Mouse (Mus musculus): ENCODE results near the gene Cfap46. TPM values are rescaled to one million over a fixed set of nuclear protein-coding genes. Genes with fewer than 3 reads are reported as not detected.
A peak's percentile ranks its signal among the peaks of the same experiment; 100 is the strongest.

The Cfap46 gene
- polyA plus RNA-seq, 1 experiment: 1.0 TPM

GRCm38 (mm10) chr7:139610328-139610727 is 73.3 kb downstream of the Cfap46 start:
- Histone ChIP-seq H3K36me3 (ENCODE audit: control insufficient read depth, insufficient read depth, low read length, poor library complexity, severe bottlenecking) (no peaks in the 10 kb centered on the region), H3K4me3 (ENCODE audit: low read depth, low read length) (no peak overlapping the region), H3K27me3 (ENCODE audit: control insufficient read depth, insufficient read depth, low read length, poor library complexity, severe bottlenecking) (no peaks in the 10 kb centered on the region), H3K27ac (ENCODE audit: insufficient read depth, low read length) (no peak overlapping the region), H3K9me3 (replicated peaks; ENCODE audit: control insufficient read depth, insufficient read depth, low read length, poor library complexity, severe bottlenecking) (no peaks in the 10 kb centered on the region), H3K4me1 (ENCODE audit: control insufficient read depth, insufficient read depth, low read length) (no peaks in the 10 kb centered on the region), H3K9ac (ENCODE audit: low read depth, poor library complexity, severe bottlenecking) (no peak overlapping the region)
- no peak for TF ChIP-seq EP300 (IDR thresholded peaks at IDR 0.05; ENCODE audit: insufficient read depth, low read depth, low read length)
- TF ChIP-seq CTCF (IDR thresholded peaks at IDR 0.05; ENCODE audit: low read depth, low read length): no peak
- no peak for TF ChIP-seq POLR2A (IDR thresholded peaks at IDR 0.05; ENCODE audit: insufficient read depth, low read length)

DNA sequence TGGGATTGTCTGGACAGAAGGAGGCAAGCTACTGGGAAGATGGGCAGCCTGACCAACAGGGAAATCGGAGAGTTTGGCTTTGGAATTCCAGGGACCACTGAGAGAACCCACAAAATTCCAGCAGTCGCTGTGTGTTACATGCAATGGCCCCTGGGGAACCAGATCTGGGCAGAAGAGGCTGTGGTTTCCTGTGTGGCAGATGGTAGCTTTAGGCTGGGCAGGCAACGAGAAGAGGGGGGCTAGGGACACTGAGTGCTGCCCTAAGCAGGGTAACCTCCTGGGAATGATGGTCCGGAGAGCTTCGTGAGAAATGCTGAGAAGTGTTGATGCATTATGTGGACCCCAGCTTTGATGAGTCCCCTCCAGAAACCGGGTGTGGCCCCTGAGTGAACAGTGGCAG is 87.8 kb downstream of the Cfap46 start:
- peaks cover 8% of the 10 kb centered on the region for H3K4me1 ChIP-seq (ENCODE audit: control insufficient read depth, insufficient read depth, low read length)
- no peak overlapping the region for H3K4me3 ChIP-seq (ENCODE audit: low read depth, low read length)
- H3K36me3 ChIP-seq (ENCODE audit: control insufficient read depth, insufficient read depth, low read length, poor library complexity, severe bottlenecking): no peaks in the 10 kb centered on the region
- H3K9ac ChIP-seq (ENCODE audit: low read depth, poor library complexity, severe bottlenecking): no peak overlapping the region
- H3K27me3 ChIP-seq (ENCODE audit: control insufficient read depth, insufficient read depth, low read length, poor library complexity, severe bottlenecking): no peaks in the 10 kb centered on the region
- H3K27ac ChIP-seq (ENCODE audit: insufficient read depth, low read length): no peak overlapping the region
- no peaks in the 10 kb centered on the region for H3K9me3 ChIP-seq (replicated peaks; ENCODE audit: control insufficient read depth, insufficient read depth, low read length, poor library complexity, severe bottlenecking)
- TF ChIP-seq CTCF (IDR thresholded peaks at IDR 0.05; ENCODE audit: low read depth, low read length) (no peak), EP300 (IDR thresholded peaks at IDR 0.05; ENCODE audit: insufficient read depth, low read depth, low read length) (no peak), POLR2A (IDR thresholded peaks at IDR 0.05; ENCODE audit: insufficient read depth, low read length) (no peak)

GRCm38 (mm10) chr7:139595311-139595710 is 88.3 kb downstream of the Cfap46 start:
- no peaks in the 10 kb centered on the region for H3K27me3 ChIP-seq (ENCODE audit: control insufficient read depth, insufficient read depth, low read length, poor library complexity, severe bottlenecking)
- no peak overlapping the region for H3K27ac ChIP-seq (ENCODE audit: insufficient read depth, low read length)
- TF ChIP-seq EP300 (IDR thresholded peaks at IDR 0.05; ENCODE audit: insufficient read depth, low read depth, low read length) (no peak), POLR2A (IDR thresholded peaks at IDR 0.05; ENCODE audit: insufficient read depth, low read length) (no peak), CTCF (IDR thresholded peaks at IDR 0.05; ENCODE audit: low read depth, low read length) (no peak)
- H3K9ac ChIP-seq (ENCODE audit: low read depth, poor library complexity, severe bottlenecking): no peak overlapping the region
- no peak overlapping the region for H3K4me3 ChIP-seq (ENCODE audit: low read depth, low read length)
- H3K9me3 ChIP-seq (replicated peaks; ENCODE audit: control insufficient read depth, insufficient read depth, low read length, poor library complexity, severe bottlenecking): no peaks in the 10 kb centered on the region
- peaks cover 8% of the 10 kb centered on the region for H3K4me1 ChIP-seq (ENCODE audit: control insufficient read depth, insufficient read depth, low read length)
- no peaks in the 10 kb centered on the region for H3K36me3 ChIP-seq (ENCODE audit: control insufficient read depth, insufficient read depth, low read length, poor library complexity, severe bottlenecking)

DNA sequence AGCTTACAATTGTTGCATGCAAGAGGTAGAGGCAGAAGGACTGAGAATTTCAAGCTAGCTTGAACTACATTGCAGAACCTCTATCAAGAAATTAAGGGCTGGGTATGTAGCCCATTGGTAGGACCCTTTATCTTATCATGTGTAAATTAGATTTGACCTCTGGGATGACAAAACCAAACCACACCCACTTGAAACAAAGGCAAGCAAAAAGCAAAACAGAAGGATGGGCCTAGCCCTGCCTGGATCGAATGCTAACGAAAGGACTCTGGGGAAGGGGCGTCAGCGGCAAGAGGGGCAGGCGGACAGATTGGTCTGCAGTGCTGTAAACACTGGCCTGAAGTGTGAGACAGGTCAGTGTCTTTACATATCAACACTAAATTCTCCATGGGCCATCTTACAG is 92.3 kb downstream of the Cfap46 start:
- no peak for TF ChIP-seq POLR2A (IDR thresholded peaks at IDR 0.05; ENCODE audit: insufficient read depth, low read length)
- TF ChIP-seq CTCF (IDR thresholded peaks at IDR 0.05; ENCODE audit: low read depth, low read length): no peak
- TF ChIP-seq EP300 (IDR thresholded peaks at IDR 0.05; ENCODE audit: insufficient read depth, low read depth, low read length): peak; percentile 28; the same call in 1 of the 2 replicates
- Histone ChIP-seq H3K9ac (ENCODE audit: low read depth, poor library complexity, severe bottlenecking) (no peak overlapping the region), H3K4me1 (ENCODE audit: control insufficient read depth, insufficient read depth, low read length) (peaks cover 8% of the 10 kb centered on the region), H3K36me3 (ENCODE audit: control insufficient read depth, insufficient read depth, low read length, poor library complexity, severe bottlenecking) (no peaks in the 10 kb centered on the region), H3K9me3 (replicated peaks; ENCODE audit: control insufficient read depth, insufficient read depth, low read length, poor library complexity, severe bottlenecking) (no peaks in the 10 kb centered on the region), H3K4me3 (ENCODE audit: low read depth, low read length) (no peak overlapping the region), H3K27ac (ENCODE audit: insufficient read depth, low read length) (no peak overlapping the region), H3K27me3 (ENCODE audit: control insufficient read depth, insufficient read depth, low read length, poor library complexity, severe bottlenecking) (no peaks in the 10 kb centered on the region)

DNA sequence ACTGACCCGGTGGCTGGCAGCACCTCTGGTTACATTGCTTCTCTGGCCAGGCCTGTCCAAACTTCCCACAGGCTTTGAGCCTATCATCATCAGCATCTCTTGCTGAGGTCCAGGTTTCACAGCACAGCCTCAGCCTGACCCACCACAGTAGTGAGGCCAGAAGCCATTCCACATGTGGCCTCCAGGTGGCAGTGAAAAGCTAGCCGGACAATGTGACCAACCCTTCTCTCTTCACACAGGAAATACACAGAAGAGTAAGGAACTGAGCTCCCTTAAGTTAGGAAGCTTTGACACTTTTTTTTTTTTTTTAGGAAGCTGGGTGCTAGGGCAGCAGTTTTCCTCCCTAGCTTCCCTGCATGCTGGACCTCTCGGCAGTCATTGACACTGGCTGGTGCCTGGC is 93.3 kb downstream of the Cfap46 start:
- no peak overlapping the region for H3K27ac ChIP-seq (ENCODE audit: insufficient read depth, low read length)
- peaks cover 13% of the 10 kb centered on the region for H3K4me1 ChIP-seq (ENCODE audit: control insufficient read depth, insufficient read depth, low read length)
- TF ChIP-seq CTCF (IDR thresholded peaks at IDR 0.05; ENCODE audit: low read depth, low read length): peak; percentile 82
- TF ChIP-seq EP300 (IDR thresholded peaks at IDR 0.05; ENCODE audit: insufficient read depth, low read depth, low read length): no peak
- H3K36me3 ChIP-seq (ENCODE audit: control insufficient read depth, insufficient read depth, low read length, poor library complexity, severe bottlenecking): no peaks in the 10 kb centered on the region
- H3K9me3 ChIP-seq (replicated peaks; ENCODE audit: control insufficient read depth, insufficient read depth, low read length, poor library complexity, severe bottlenecking): no peaks in the 10 kb centered on the region
- H3K4me3 ChIP-seq (ENCODE audit: low read depth, low read length): no peak overlapping the region
- H3K27me3 ChIP-seq (ENCODE audit: control insufficient read depth, insufficient read depth, low read length, poor library complexity, severe bottlenecking): no peaks in the 10 kb centered on the region
- no peak overlapping the region for H3K9ac ChIP-seq (ENCODE audit: low read depth, poor library complexity, severe bottlenecking)

DNA sequence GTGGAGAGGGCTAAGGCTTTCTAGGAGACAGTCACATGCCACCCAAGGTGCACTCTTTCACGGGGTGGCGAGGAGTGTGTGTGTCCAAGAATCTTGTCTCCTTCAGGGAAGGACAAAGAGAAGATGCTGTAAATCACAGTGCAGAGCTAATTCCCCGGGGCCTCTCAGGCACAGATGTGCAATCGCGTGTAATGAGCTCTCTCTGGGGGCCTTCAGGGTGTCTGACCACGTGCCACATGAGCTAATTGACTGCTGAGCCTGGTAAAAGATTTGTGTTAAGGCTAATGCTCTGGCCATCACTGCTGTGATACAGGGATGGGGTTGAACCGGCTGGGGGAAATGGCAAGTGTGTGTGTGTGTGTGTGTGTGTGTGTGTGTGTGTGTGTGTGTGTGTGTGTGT is 95.7 kb downstream of the Cfap46 start:
- H3K36me3 ChIP-seq (ENCODE audit: control insufficient read depth, insufficient read depth, low read length, poor library complexity, severe bottlenecking): no peaks in the 10 kb centered on the region
- H3K9me3 ChIP-seq (replicated peaks; ENCODE audit: control insufficient read depth, insufficient read depth, low read length, poor library complexity, severe bottlenecking): no peaks in the 10 kb centered on the region
- H3K27ac ChIP-seq (ENCODE audit: insufficient read depth, low read length): no peak overlapping the region
- H3K4me3 ChIP-seq (ENCODE audit: low read depth, low read length): no peak overlapping the region
- peaks cover 9% of the 10 kb centered on the region for H3K4me1 ChIP-seq (ENCODE audit: control insufficient read depth, insufficient read depth, low read length)
- H3K9ac ChIP-seq (ENCODE audit: low read depth, poor library complexity, severe bottlenecking): no peak overlapping the region
- no peak for TF ChIP-seq EP300 (IDR thresholded peaks at IDR 0.05; ENCODE audit: insufficient read depth, low read depth, low read length)
- no peak for TF ChIP-seq POLR2A (IDR thresholded peaks at IDR 0.05; ENCODE audit: insufficient read depth, low read length)
- TF ChIP-seq CTCF (IDR thresholded peaks at IDR 0.05; ENCODE audit: low read depth, low read length): no peak
- H3K27me3 ChIP-seq (ENCODE audit: control insufficient read depth, insufficient read depth, low read length, poor library complexity, severe bottlenecking): peaks cover 4% of the 10 kb centered on the region; the same call in 1 of the 2 replicates
